Mouse (Mus musculus): Measurements from ENCODE around the gene Prcp.
"Not testable (repeated sequence)": the region's sequence is repeated elsewhere in the genome, so short reads cannot be mapped to it uniquely, and the experiment has no call there.

Prcp gene

GRCm38 (mm10) chr7:92890618-92891230 lies 16.5 kb downstream of the Prcp start:
- DNase-seq (ENCODE audit: low read depth, low spot score), result no peak

DNA sequence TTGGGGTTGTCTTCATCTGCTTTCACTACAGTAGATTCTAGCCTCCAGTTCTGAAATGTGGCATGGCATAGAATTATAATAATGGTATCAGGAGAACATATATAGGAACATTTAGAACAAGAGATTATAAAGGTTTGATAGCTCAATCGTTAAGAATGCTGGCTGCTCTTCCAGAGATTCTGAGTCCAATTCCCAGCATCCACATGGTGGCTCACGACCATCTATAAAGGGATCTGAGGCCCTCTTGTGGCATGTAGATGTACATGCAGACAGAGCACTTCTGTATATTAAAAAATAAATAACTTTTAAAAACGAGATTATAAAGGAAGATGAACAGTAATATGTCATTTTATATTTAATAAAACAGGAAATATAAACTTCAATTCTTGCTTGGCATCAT lies 19.2 kb downstream of the Prcp start:
- no peak for DNase-seq (ENCODE audit: low read depth, low spot score)

DNA sequence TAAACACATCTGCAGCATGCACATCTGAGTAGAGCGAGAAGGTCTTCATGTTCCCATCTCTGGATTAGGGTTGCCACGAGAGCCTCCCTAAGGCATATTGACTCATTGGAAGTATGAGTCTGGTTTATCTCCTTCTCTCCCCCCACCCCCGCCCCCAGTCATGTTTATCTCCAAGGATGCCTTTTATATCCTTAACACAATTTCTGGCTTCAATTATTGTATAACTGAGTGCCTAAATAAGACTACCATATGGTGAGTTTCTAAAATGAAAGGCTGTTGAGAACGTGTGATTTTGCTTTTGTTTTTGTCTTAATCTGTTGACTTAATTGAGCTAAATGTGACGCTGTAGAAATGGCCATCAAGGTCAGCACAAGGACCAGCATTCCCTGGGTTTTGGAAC lies 21.8 kb downstream of the Prcp start:
- DNase-seq (ENCODE audit: low read depth, low spot score), result no peak

DNA sequence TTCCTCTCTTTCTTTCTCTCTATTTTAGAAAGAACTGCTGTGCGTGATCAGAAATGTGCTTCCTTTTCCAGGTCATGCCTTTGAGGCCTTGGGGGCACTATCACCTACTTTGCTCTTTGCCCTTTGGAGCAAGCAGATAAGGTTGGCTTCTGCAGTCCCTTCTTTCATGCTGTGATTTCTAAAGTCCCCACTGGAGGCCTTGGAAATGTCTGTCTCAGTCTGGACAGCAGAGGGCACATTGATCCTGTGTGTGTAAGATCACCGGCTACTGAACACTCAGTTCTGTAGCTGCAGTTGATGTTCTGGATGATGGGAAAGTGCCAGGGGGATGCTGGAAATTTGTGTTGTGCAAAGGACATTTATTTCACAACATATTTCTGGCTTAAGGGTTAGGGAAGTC lies 22.8 kb downstream of the Prcp start:
- no peak for DNase-seq (ENCODE audit: low read depth, low spot score)

- peak; percentile 63 for DNase-seq (ENCODE audit: low read depth, low spot score)
These were observed 29.2 kb downstream of the Prcp start for GRCm38 (mm10) chr7:92903360-92904038.

DNA sequence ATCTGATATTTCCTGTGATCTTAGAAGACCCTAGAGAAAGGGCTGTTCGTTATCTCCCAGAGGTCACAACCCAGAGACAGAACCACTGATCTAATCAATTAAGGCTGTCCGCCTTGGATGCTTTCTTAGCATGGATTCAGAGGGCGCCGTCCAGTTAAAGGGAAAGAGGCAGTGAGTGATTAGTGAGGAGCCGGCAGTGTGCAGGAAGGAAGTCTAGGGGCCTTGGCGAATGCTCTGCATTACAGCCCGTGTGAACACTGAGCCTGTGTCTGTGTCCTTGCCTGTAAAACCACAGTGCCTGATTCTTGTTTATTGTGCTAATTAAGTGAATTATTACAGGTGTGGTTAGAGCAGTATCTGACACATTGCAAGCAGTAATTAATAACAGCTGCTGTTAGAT lies 30.0 kb downstream of the Prcp start:
- not testable (repeated sequence) for DNase-seq (ENCODE audit: low read depth, low spot score)

- DNase-seq (ENCODE audit: low read depth, low spot score), result no peak
These were observed 46.0 kb downstream of the Prcp start for GRCm38 (mm10) chr7:92920172-92920856.

GRCm38 (mm10) chr7:92920857-92921172 lies 46.5 kb downstream of the Prcp start:
- DNase-seq (ENCODE audit: low read depth, low spot score), result no peak

GRCm38 (mm10) chr7:92932792-92933191 lies 58.5 kb downstream of the Prcp start:
- no peak for DNase-seq (ENCODE audit: low read depth, low spot score)

- not testable (repeated sequence) for DNase-seq (ENCODE audit: low read depth, low spot score)
These were observed 59.2 kb downstream of the Prcp start for GRCm38 (mm10) chr7:92933308-92933948.

- DNase-seq (ENCODE audit: low read depth, low spot score), result no peak
These were observed 62.5 kb downstream of the Prcp start for GRCm38 (mm10) chr7:92936747-92937146.

DNA sequence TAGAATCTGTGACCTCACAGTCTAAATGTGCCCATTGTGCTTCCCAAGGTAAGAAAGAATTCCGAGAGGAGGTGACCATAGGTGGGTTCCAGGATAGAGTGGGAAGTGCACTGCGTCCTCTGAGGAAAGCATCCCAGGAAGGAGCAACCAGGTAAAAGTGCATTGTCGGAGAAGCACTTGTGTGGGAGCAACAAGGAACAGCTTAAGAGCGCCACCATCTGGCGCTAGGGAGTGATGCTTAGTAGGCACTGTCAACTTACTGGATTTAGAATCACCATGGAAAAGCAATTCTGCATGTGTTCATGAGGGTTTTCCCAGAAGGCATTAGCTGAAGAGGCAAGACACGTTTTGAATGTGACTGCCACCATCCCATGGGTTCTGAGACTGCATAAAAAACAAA lies 63.7 kb downstream of the Prcp start:
- DNase-seq (ENCODE audit: low read depth, low spot score), result no peak

DNA sequence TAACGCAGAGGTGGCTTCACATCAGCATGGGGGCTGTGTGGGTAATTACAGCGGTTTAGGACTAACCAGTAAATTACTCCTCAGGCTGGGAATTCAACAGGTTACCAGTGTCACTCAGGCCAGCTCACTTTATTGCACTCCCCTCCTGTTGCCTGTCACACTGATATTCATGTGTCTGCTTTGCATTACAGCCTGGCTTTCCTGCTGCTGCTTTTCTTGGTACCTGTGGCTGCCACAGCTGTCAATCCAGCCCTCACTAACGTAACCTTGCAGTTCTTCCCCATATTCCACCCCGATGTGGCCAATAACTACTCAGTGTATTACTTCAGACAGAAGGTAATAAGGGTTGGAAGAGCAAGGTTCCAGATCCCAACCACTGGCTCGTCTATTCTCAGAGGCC lies 65.5 kb downstream of the Prcp start:
- DNase-seq (ENCODE audit: low read depth, low spot score), result no peak

DNA sequence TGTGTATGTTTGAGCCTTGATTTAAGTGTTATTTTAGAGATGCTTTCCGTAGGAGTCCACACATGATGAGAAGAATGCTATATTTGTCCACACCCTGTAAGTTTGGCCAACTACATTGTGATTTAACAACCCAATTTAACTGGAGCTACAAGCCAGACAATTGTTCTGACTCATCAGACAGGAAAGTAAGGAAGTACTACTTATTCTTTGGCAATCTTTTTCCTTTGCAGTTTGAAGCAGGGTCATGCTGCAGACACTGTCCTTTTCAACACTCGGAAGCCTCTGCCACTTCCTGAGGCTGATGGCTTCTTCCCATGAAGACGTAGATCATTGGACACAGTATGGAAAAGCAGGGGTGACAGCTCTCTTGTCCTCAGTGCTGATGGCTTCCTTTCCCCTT lies 76.5 kb downstream of the Prcp start:
- DNase-seq (ENCODE audit: low read depth, low spot score), result no peak

- DNase-seq (ENCODE audit: low read depth, low spot score), result no peak
These were observed 77.9 kb downstream of the Prcp start for GRCm38 (mm10) chr7:92952210-92952609.

DNA sequence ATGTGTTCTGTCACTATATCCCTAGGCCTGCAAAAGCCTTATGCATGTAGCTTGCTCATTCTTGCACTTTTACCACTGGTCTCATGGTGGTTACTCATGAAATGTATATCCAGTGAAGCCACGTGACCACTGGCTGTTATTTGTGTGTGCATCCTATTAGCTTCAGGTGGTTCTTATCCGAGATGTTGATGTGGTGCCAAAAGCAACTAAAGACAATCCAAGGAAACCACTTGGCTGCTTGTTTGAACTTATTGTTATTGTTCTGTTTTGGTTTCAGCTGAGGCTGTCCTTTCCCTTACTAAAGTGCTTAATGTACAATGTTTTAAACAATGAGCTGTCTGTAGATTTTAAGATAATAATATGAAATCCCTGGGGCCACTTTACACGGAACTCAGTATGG lies 85.5 kb downstream of the Prcp start:
- no peak for DNase-seq (ENCODE audit: low read depth, low spot score)

DNA sequence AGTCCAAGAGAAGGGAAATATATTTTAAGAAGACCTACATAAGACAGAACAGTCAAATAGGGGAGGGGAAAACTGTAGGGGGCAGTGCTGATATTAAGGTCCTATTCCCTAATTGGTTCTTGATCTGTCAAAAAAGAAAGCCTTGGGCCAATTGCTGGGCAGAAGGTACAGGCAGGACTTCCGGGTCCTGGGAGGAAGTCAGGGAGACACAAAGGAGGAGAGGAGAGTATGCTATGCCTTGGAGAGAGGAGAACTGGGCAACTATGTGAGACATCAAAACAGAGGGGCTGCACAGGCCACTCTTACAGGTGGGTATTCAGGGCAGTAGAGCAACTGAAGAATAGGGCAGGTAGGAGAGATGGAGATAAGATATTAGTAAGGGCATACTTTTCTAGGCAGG lies 87.6 kb downstream of the Prcp start:
- no peak for DNase-seq (ENCODE audit: low read depth, low spot score)

DNA sequence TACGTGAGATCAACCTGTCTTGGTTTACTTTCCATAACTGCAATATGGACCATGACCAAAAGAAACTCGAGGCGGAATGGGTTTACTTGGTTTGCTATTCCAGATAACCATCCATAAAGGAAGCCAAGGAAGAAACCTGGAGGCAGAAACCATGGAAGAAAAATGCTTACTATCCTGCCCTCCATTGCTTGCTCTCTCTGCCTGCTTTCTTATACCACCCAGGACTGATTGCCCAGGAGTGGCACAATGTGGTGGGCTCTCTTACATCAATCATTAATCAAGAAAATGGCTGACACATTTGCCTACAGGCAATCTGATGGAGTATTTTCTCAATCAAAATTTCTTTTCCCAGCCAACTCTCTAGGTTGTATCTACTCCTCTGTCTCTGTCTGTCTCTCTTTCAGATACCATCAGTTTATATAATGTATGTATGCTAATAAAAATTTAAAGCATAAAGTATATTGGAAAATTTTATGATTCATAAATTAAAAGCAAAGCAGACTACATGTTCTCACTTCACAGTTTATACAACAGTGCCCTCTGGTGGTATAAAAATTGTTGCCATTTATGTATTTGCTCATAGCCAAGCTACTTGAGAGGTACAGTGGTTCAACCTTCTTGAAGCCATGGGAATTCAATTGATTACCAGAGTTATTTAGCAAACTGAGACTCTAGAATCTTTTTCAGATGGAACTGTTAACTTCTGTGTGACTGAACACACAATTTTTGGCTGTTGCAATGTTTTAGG lies 90.7 kb downstream of the Prcp start:
- peak; percentile 37 for DNase-seq (ENCODE audit: low read depth, low spot score)

DNA sequence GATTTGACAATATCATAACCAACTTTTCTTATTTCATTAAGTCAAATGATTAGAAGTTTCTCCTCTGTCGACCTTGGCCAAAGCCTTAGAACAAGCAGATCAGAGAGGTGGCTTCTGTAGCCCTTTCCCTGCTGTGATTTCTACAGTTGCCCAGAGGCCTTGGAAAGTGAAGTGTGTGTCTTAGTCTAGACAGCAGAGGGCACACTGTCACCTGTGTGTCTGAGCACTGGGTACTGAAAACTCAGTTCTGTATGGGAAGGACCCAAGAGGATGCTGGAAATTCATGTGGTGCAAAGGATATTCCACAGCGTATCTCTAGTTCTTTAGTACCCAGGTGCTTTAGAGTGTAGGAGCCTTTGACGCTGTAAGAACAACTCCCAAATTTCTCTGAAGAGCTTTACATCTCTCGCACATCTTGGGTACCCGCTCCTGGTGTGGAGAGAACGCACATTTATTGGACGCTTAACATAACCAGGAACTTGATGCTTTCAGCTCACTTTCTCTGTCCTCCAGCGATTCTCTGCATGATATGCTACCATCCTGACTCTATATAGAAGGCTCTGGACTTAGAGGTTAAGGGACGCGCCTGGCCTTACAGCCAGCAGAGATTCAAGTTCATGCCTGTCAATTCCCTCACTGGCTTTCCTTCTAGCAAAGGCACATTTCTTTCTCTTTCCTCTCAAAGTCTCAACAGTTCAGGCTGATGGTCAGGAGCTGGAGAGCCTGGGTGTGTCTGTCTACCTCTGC lies 93.3 kb downstream of the Prcp start:
- DNase-seq (ENCODE audit: low read depth, low spot score), result no peak

GRCm38 (mm10) chr7:92977429-92977828 lies 103.2 kb downstream of the Prcp start:
- DNase-seq (ENCODE audit: low read depth, low spot score), result no peak

GRCm38 (mm10) chr7:92978225-92978624 lies 104.0 kb downstream of the Prcp start:
- DNase-seq (ENCODE audit: low read depth, low spot score), result no peak
